20 mouse cellular contexts compared by ENCODE assay signal in genomic region chr7:37758886-37759285, GRCm38 (mm10). TPM values are rescaled to one million over a fixed set of nuclear protein-coding genes. Genes with fewer than 3 reads are reported as not detected.
DNase-seq lines count a peak whose midpoint lies in the region; TF ChIP-seq lines count a peak whose summit lies in the region.
"Had no signal": no experiment of that assay in that cellular context is flagged by ENCODE, and none has a peak within 500 bp of the region (broad histone marks: within the 10 kb centered on the region; RNA-seq: fewer than 3 reads in every experiment).

No protein-coding gene starts in this region.

- H3K36me3 ChIP-seq in thymus, adult 2 months (ENCODE audit: control insufficient read depth, insufficient read depth, low read length) = no peaks in the 10 kb centered on the region
- H3K36me3 ChIP-seq: embryonic facial prominence, embryonic 13.5 days; embryonic facial prominence, embryonic 15.5 days had no signal

- no peak overlapping the region for H3K4me3 ChIP-seq in thymus, adult 2 months (ENCODE audit: control insufficient read depth, insufficient read depth, low read length)
- H3K4me3 ChIP-seq: embryonic facial prominence, embryonic 13.5 days; embryonic facial prominence, embryonic 15.5 days; erythroblast, embryonic 14.5 days; forebrain, embryonic 10.5 days; forebrain, embryonic 12.5 days had no signal

- no peak for TF ChIP-seq POLR2A in thymus, adult 2 months (IDR thresholded peaks at IDR 0.05; ENCODE audit: control insufficient read depth, extremely low read depth, insufficient read depth, low read length, poor library complexity)

- DNase-seq in adrenal gland, adult (ENCODE audit: inconsistent age in 2 of 2, low spot score in 1 of 2) = peak; percentile 60 to 77
- DNase-seq in adrenal gland, postnatal 4 days (ENCODE audit: low spot score in 2 of 2) = no peak
- peak; percentile 32 for DNase-seq in adrenal gland, adult 8-10 months
- DNase-seq in adrenal gland, adult 18-20 months (ENCODE audit: low spot score in 2 of 2) = no peak
- peak; percentile 47 for DNase-seq in adrenal gland, postnatal 14 days
- no peak for DNase-seq in thymus, adult 2 months
- DNase-seq in embryo, embryonic 10.5 days (ENCODE audit: low spot score) = no peak
- DNase-seq: cerebellum, adult 11-12 months; cerebellum, adult 2 months; cerebellum, adult 9-10 months; cerebellum, postnatal 10 days; cerebellum, postnatal 25 days; embryo, embryonic 11 days had no signal

- H3K4me1 ChIP-seq in thymus, adult 2 months (replicated peaks; ENCODE audit: control insufficient read depth, insufficient read depth, low read length) = no peaks in the 10 kb centered on the region
- H3K4me1 ChIP-seq: embryonic facial prominence, embryonic 13.5 days; embryonic facial prominence, embryonic 15.5 days had no signal

- no peaks in the 10 kb centered on the region for H3K27me3 ChIP-seq in thymus, adult 2 months (ENCODE audit: control insufficient read depth, insufficient read depth, low read length)
- H3K27me3 ChIP-seq: embryonic facial prominence, embryonic 15.5 days; forebrain, embryonic 12.5 days had no signal

- 91% methylated on average over 5 of the region's 5 CpGs for WGBS in thymus, adult 2 months

- H3K27ac ChIP-seq in thymus, adult 2 months (ENCODE audit: control insufficient read depth, insufficient read depth, low read length) = no peak overlapping the region
- H3K27ac ChIP-seq: embryonic facial prominence, embryonic 13.5 days; embryonic facial prominence, embryonic 15.5 days; forebrain, embryonic 10.5 days; forebrain, embryonic 12.5 days had no signal

- no peak for TF ChIP-seq CTCF in thymus, adult 2 months (IDR thresholded peaks at IDR 0.05; ENCODE audit: borderline replicate concordance, control insufficient read depth, extremely low read depth, insufficient read depth, low read length, poor library complexity)

RNA-seq across cellular contexts. Expression of gene Zfp536, which starts 14.6 kb away (rescaled TPM):
- 10 to 100 TPM; 10.3 TPM for total RNA-seq in adrenal gland, postnatal 4 days (2021)
- 10 to 100 TPM in 2 of 4 experiments, 1 to 10 TPM in 2; 6.8 to 19.8 (median 9.5) TPM for total RNA-seq in adrenal gland, adult 8-10 months (2022)
- 1 to 10 TPM; 3.9 to 4.8 TPM for total RNA-seq in adrenal gland, adult 18-20 months (2021)
- 6.3 and 6.8 TPM in 2 replicates for total RNA-seq in adrenal gland, postnatal 14 days (2021)
- polyA plus RNA-seq in thymus, adult 2 months (2012; rRNA removed) = 0.34 and 0.49 TPM in 2 replicates
- total RNA-seq: MEL had no signal
- polyA plus RNA-seq: C2C12; erythroblast, embryonic 14.5 days had no signal

Comparison
In these comparisons a context has a peak if more than half of its experiments do, and no peak if none do; other contexts are left out.
1. DNase-seq: peak in adrenal gland, adult (2 of 2), adrenal gland, adult 8-10 months (single experiment) and adrenal gland, postnatal 14 days (single experiment); none in adrenal gland, postnatal 4 days (0 of 2), adrenal gland, adult 18-20 months (0 of 2), thymus, adult 2 months (single experiment) and embryo, embryonic 10.5 days (single experiment).